Mouse (Mus musculus) olfactory bulb, adult 2 months (tissue): ENCODE measurements around the gene Cp.

Experiments
- CTCF ChIP-seq: fragments of 200-500 bp; IDR thresholded peaks from 2 replicates; pipeline ENCODE4 v1.5.1; 2012; ENCODE audit warnings: low read depth, mild to moderate bottlenecking, low read length, moderate library complexity; ENCODE audit not compliant: insufficient read depth
- POLR2A ChIP-seq: fragments of 200-500 bp; IDR thresholded peaks from 2 replicates; pipeline ENCODE4 v1.6.1; 2012; ENCODE audit warnings: mild to moderate bottlenecking, low read depth, low read length, moderate library complexity; ENCODE audit not compliant: insufficient read depth

DNA sequence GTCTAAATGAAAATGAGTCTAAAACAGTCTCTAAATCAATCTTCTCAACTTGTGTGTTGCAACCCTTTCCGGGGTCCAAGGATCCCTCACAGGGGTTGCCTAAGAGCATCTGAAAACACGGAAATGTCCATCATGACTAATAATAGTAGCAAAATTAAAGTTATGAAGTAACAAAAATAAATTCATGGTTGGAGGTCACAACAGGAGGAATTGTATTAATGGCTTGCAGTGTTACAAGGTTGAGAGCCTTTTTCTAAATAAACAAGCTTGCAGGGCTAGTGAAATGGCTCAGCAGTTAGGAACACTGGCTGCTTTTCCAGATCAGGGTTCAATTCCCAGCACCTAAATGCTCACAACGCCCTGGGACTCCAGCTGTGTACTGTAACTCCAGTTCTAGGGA is 33.2 kb downstream of the Cp start:
- TF ChIP-seq POLR2A (no peak), CTCF (no peak)
